Mouse (Mus musculus) WW6 (cell line): ENCODE measurements around the gene B4galt3.
A peak's percentile ranks its signal among the peaks of the same experiment; 100 is the strongest.
"Not testable (repeated sequence)": the region's sequence is repeated elsewhere in the genome, so short reads cannot be mapped to it uniquely, and the experiment has no call there.

Source experiments
- DNase-seq: peaks from one replicate; pipeline ENCODE4 v3.0.0-alpha.2; 2013; ENCODE audit warnings: low read depth, low spot score

The B4galt3 gene

GRCm38 (mm10) chr1:171284491-171284890 lies 14.4 kb downstream of the B4galt3 start:
- no peak for DNase-seq

GRCm38 (mm10) chr1:171285096-171285892 lies 15.2 kb downstream of the B4galt3 start:
- no peak for DNase-seq

GRCm38 (mm10) chr1:171286517-171286916 lies 16.4 kb downstream of the B4galt3 start:
- DNase-seq, result no peak

GRCm38 (mm10) chr1:171287136-171288081 lies 17.3 kb downstream of the B4galt3 start, which contains the start of gene Usp21:
Gene Usp21 (minus strand): TSS chr1:171287991.
- peak; percentile 80 for DNase-seq

GRCm38 (mm10) chr1:171288328-171288727 lies 18.2 kb downstream of the B4galt3 start:
- DNase-seq, result no peak

GRCm38 (mm10) chr1:171293351-171293750 lies 23.2 kb downstream of the B4galt3 start:
- no peak for DNase-seq

- no peak for DNase-seq
Measured at GRCm38 (mm10) chr1:171293906-171294297, 23.8 kb downstream of the B4galt3 start.

GRCm38 (mm10) chr1:171294298-171295062 lies 24.4 kb downstream of the B4galt3 start, which contains the start of gene Ufc1:
Gene Ufc1 (minus strand): TSS chr1:171295024.
- peak; percentile 61 for DNase-seq

GRCm38 (mm10) chr1:171295063-171295402 lies 24.9 kb downstream of the B4galt3 start:
- no peak for DNase-seq

GRCm38 (mm10) chr1:171298226-171298625 lies 28.1 kb downstream of the B4galt3 start:
- DNase-seq, result no peak

- DNase-seq, result not testable (repeated sequence)
Measured at GRCm38 (mm10) chr1:171306157-171306556, 36.0 kb downstream of the B4galt3 start.

- no peak for DNase-seq
Measured at GRCm38 (mm10) chr1:171309321-171309720, 39.2 kb downstream of the B4galt3 start.

GRCm38 (mm10) chr1:171319748-171320147 lies 49.6 kb downstream of the B4galt3 start:
- peak; percentile 76 for DNase-seq

GRCm38 (mm10) chr1:171320151-171320550 lies 50.0 kb downstream of the B4galt3 start:
- no peak for DNase-seq

- no peak for DNase-seq
Measured at GRCm38 (mm10) chr1:171321415-171321814, 51.3 kb downstream of the B4galt3 start.

- DNase-seq, result no peak
Measured at GRCm38 (mm10) chr1:171322012-171322411, 51.9 kb downstream of the B4galt3 start.

- DNase-seq, result no peak
Measured at GRCm38 (mm10) chr1:171325571-171325970, 55.4 kb downstream of the B4galt3 start.
